Mouse (Mus musculus) brown adipose tissue, adult 24 weeks (tissue): ENCODE data around the gene Kcnd3. TPM values are rescaled to one million over a fixed set of nuclear protein-coding genes. Genes with fewer than 3 reads are reported as not detected.

Source experiments
- H3K27ac ChIP-seq: fragments of 200-500 bp; replicated peaks from 2 replicates; pipeline ENCODE4 v1.5.1; 2012; ENCODE audit warnings: low read depth, mild to moderate bottlenecking, low read length
- H3K4me1 ChIP-seq: fragments of 200-500 bp; 2 replicates; pipeline ENCODE4 v1.6.1; 2012; ENCODE audit warnings: low read length, mixed read lengths; ENCODE audit not compliant: control insufficient read depth, insufficient read depth, insufficient read length
- H3K4me3 ChIP-seq: fragments of 200-500 bp; 2 replicates; pipeline ENCODE4 v1.5.1; 2012; ENCODE audit warnings: low read depth, mild to moderate bottlenecking, low read length, moderate library complexity; ENCODE audit not compliant: insufficient read depth
- polyA plus RNA-seq: library from polyadenylated mRNA; stranded (reverse); fragments of >200 nt; gene quantifications from 2 replicates; pipeline ENCODE4 v1.2.4, GENCODE M21; 2012; ENCODE audit not compliant: missing spikeins, insufficient read depth, insufficient read length

Gene Kcnd3
- polyA plus RNA-seq, 1 experiment, result 0.28 TPM

DNA sequence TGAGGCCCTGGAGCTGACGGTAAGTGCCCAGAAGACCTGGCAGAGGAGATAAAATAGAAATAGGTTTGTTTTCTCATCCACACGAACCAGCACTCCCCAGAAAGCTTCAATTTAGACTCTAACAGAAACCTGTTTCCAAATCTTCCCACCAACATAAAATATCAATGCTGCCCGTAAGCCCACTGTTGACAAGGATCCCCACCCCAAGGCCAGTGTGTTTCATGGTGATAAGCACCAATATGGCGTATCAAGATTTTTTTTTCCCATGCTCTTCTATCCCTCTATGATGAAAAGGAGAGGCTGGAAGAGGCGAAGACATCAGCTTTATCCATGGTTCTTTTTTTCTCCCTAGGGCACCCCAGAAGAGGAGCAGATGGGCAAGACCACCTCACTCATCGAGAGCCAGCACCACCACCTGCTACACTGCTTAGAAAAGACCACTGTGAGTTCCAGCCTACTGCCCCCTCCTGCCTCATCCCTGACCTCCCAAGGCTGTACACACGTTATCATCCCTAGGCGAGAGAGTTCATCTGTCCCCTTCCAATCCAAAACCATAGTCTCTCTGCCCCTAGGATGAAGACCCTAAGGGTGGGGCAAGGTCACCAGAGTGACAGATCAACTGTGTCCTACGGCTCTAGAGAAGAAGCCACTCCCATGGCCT, 213.1 kb downstream of the Kcnd3 start:
- Histone ChIP-seq H3K27ac (no peak overlapping the region), H3K4me3 (no peak overlapping the region), H3K4me1 (no peaks in the 10 kb centered on the region)

DNA sequence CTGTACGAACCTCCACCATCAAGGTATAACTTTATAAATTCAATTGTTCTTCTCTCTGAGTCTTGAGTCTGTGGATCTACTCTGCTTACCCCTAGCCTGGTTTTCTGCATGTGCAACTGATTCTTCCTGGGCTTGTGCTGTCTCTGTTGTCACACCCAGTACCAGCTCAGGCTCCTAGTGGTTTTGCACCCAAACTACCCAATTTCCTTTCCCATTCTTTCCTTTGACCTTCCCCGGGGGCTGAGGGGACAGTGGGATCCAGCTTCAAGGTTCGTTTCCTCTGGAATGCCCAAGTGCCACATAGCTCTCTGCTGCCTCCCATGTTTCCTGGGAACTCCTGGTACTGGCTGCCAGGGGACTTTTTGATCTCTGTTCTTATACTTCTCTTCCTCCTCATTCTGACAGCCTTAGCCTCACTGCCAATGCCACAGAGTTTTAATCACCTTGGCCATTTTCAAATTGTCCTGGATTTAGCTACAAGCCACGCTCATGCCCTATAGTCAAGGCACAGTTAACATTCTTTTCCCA, 214.9 kb downstream of the Kcnd3 start:
- Histone ChIP-seq H3K27ac (no peak overlapping the region), H3K4me3 (no peak overlapping the region), H3K4me1 (no peaks in the 10 kb centered on the region)

DNA sequence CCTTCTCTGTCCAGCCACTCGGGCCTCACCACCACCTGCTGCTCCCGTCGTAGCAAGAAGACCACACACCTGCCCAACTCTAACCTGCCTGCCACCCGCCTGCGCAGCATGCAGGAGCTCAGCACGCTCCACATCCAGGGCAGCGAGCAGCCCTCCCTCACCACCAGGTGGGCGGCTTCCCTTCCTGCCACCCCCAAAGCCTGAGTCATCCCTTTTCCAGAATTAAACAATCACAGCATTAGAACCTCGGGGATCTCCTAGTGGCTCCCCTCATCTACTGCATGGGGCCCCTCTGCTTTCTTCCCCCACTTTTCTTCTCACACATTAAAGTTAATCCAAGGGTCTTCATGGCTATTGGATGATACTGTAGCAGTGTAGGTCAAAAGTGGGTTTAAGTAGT, 216.0 kb downstream of the Kcnd3 start:
- Histone ChIP-seq H3K4me3 (no peak overlapping the region), H3K27ac (no peak overlapping the region), H3K4me1 (no peaks in the 10 kb centered on the region)

DNA sequence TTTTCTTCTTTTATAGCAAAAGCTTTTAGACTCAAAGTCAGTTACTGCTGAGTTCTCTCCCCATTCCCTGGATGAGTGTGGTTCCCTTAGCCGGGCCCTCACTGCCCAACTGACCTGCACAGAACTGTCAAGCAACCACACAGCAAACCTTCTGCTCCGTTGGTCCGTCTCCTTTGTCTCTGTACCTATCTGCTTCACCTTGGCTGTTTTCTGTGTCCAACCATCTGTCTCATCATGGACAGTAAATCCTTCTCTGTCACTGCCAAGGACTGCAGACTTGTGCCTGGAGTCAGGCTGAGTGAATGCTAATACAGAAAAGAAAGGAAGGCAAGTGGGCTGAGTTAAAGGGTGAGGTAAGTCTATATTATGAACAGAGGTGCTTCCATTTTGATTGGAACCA, 217.6 kb downstream of the Kcnd3 start:
- no peaks in the 10 kb centered on the region for H3K4me1 ChIP-seq
- H3K4me3 ChIP-seq, result no peak overlapping the region
- no peak overlapping the region for H3K27ac ChIP-seq

DNA sequence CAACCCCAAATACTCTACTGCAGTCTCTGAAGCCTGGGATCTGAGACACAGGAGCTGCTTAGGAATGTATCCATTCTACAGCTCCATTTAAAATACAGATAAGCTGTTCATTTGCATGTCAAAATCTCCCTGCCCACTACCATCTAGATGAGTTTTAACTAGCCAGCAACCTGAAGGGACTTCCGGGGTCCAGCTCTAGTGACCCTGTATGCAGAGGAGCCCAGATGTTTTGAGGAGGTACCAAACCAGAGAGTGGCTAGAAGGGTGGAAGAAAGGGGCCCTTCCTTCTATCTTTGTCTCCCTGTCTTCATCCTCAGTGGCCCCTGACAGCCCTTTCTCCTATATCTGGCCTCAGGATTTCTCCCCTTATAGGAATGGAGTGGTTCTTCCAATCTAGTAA, 218.7 kb downstream of the Kcnd3 start:
- Histone ChIP-seq H3K4me1 (no peaks in the 10 kb centered on the region), H3K27ac (no peak overlapping the region), H3K4me3 (no peak overlapping the region)

DNA sequence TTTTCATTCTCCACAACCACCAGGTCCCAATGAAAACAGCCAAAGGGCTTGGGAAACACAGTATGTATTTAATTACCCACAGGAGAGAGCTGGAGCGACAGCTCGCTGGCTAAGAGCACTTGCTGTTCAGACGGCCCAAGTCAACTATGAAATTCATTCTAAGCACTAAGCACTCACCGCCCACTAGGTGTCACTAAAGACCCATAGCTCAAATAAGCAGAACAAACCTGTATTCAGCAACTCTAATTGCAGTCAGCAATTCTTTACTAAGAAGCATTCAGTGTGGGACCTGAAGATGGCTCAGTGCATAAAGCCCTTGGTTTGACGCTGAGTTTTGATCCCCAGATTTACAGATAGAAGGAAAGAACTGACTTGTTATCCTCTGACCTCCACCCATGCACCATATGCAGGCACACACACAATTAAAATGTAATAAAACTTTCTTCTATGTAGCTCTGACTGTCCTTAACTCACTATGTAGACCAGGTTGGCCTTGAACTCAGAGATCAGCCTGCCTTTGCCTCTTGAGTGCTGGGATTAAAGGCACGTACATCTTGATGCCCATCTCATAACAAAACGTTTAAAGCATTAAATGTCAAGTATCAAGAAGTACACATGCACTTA, 222.6 kb downstream of the Kcnd3 start:
- no peak overlapping the region for H3K4me3 ChIP-seq
- H3K4me1 ChIP-seq, result no peaks in the 10 kb centered on the region
- no peak overlapping the region for H3K27ac ChIP-seq

DNA sequence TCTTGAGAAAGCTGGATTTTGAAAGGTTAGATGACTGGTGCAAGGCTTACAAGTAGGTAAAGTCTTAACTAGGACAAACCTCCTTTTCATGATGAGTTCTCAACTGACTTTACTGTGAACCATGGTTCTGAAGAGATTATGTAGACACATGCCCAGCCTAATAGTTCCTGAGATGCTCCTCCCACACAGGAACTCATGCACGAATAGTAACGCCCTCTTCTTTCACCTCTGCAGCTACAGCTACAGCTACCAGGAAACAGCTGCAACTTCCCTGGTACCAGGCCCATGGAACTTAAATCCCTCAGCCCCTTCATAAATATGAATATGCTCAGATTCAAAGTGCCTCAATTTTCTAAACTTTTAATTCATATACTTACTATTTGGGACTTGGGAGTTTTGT, 223.8 kb downstream of the Kcnd3 start:
- Histone ChIP-seq H3K4me3 (no peak overlapping the region), H3K4me1 (no peaks in the 10 kb centered on the region), H3K27ac (no peak overlapping the region)

DNA sequence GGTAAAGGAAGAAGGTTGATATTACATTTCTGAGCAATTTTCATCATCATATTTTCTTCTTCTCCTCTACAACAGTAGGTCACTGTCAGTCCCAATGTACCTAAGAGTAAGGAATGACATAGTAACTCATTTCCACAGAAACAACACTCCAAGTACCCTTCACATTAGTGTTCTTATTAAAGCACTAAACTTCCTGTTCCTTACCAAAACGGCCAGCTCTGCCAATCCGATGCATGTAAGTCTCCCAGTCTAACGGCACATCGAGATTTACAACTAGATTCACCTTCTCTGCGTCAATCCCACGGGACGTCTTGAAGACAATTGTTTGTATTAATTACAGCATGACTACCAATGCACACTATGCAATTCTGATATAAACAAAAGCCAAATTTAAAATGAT, 228.2 kb downstream of the Kcnd3 start:
- no peak overlapping the region for H3K27ac ChIP-seq
- no peaks in the 10 kb centered on the region for H3K4me1 ChIP-seq
- H3K4me3 ChIP-seq, result no peak overlapping the region

DNA sequence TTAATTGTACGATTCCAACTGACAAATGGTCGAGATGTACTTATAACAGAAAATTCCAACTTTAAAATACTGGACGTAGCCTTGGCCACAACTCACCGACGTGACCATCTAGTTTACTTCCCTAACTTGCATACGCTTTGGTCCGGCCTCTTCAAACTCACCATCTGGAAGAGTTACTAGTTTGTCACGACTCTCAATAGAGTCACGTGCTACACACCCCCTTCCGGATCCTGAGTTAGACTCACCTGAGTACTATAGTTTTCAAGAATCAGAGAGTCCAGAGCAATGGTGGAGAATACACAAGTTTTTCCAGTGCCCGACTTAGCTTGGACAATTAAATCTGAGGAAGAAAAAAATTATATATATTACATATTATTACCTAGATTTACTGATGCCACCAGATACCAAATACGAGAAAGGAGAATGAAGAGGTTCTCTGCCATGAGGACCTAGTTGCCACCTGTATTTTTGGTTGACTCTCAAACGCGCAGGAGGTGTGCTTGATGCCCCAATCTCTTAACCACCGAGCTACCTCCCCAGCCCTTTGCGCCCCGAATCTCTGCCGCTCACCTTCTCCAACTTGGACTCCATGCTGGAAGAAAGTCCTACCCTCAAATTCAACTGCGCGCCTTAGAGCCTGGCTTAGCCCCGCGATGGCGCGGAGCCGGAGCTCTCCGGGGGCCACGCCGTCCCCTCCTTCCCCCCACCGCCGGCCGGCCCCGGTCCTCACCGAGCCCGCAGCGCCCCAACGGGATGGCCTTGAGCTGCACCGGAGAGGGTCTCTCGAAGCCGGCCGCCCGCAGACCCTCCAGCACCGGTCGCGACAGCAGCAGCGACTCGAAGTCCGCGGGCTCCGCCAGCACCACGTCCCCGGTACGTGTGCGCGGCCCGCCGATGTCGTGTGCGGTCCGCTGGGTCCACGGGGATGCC, 234.5 kb downstream of the Kcnd3 start:
- H3K27ac ChIP-seq, result no peak overlapping the region
- peak overlapping the region; percentile 97 for H3K4me3 ChIP-seq
- H3K4me1 ChIP-seq, result peaks cover 4% of the 10 kb centered on the region; the same call in 1 of the 2 replicates

DNA sequence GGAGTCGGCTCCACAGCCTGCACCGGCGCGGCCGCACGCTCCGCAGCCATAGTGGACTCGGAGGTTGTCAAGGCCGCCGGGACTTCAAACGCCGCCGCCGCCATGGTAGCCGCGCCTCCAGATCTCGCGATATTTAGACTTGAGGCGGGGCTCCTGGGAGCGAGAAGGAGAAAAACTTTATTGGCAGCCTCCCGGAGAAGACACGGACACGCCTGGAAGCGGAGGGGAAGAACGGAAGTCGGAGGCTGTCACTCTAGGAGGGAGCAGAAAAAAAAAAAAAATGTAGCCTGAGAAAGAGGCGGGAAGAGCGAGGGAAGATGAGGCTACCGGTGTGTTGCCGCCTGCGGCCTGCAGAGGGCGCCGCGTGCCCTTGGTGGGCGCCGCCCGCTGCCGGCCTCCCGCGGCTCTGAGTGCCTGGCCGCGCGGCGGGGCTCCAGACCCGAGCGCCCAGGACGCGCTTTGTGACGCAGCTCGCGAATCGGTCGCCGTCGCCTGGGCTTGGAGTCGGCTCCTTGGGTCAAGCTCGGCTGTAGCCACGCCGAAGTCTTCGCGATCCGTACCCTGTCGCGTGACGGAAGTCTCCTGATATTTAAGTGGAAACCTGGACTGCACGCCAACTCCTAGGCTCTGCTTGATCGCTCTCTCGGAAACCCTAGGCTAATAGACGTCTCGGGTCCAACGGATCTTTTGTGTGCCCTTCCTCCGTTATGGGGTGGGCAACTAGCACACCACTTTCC, 235.4 kb downstream of the Kcnd3 start, which contains the start of gene Ddx20:
TSS of gene Ddx20 (minus strand) at position 251 of the 737 bp plus-strand sequence.
- peak within 1 kb of the TSS; percentile 97 for H3K27ac ChIP-seq
- peaks cover 4% of the 10 kb centered on the region; the same call in 1 of the 2 replicates for H3K4me1 ChIP-seq
- peak within 1 kb of the TSS; percentile 97 for H3K4me3 ChIP-seq

DNA sequence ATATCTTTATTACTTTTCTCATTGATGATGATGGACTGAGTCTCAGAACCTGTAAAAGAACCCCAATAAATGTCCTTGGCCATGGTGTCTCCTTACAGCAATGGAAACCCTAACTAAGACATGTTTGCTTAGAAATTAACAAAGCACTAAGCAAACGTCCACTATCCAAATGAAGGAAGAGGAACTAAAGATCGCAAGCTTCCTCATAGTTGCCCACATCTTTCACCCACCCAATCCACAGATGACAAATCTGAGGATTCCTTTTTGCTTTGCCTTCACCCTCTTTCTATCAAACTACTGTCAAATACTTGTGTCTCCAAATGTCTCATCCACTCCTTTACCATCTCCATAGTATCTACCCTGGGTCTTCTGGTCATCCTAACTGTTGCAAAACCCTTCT, 236.4 kb downstream of the Kcnd3 start:
- peaks cover 4% of the 10 kb centered on the region; the same call in 1 of the 2 replicates for H3K4me1 ChIP-seq
- H3K27ac ChIP-seq, result no peak overlapping the region
- no peak overlapping the region for H3K4me3 ChIP-seq

DNA sequence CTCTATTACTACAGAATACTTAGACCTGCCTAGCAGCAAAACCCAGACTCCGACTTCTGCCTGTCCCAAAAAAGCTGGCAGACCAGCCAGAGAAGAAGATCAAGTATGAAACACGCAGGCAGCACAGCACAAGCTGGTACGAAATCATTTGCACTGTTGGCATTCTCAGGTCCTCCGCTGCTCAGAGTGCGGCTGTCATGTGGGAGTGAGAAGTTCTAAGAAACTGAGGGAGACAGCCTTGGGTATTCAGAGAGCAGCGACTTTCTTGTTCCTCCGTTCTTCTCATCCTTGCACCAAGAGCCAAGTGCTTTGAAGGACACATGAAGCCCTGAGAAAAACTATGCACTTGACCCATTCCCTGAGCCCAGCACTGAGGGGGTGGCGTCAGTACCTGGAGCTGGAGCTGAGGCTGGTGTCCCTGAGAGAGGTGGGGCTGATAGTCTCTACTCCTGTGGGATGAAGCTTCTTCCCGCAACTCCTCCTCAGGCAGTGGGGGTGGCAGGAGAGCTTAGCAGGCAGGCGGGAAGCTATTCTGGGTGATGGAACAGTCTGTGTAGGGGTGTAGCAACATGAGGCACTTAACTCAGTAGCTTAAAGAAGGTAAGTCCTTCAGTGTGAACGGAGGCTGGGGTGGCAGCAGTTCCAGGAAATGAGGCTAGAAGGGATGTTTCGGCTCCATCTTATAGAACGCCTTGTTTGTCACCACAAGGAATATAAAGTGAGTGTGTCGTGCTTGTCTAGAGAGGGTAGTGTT, 241.4 kb downstream of the Kcnd3 start:
- H3K27ac ChIP-seq, result no peak overlapping the region
- peaks cover 19% of the 10 kb centered on the region for H3K4me1 ChIP-seq
- H3K4me3 ChIP-seq, result no peak overlapping the region

DNA sequence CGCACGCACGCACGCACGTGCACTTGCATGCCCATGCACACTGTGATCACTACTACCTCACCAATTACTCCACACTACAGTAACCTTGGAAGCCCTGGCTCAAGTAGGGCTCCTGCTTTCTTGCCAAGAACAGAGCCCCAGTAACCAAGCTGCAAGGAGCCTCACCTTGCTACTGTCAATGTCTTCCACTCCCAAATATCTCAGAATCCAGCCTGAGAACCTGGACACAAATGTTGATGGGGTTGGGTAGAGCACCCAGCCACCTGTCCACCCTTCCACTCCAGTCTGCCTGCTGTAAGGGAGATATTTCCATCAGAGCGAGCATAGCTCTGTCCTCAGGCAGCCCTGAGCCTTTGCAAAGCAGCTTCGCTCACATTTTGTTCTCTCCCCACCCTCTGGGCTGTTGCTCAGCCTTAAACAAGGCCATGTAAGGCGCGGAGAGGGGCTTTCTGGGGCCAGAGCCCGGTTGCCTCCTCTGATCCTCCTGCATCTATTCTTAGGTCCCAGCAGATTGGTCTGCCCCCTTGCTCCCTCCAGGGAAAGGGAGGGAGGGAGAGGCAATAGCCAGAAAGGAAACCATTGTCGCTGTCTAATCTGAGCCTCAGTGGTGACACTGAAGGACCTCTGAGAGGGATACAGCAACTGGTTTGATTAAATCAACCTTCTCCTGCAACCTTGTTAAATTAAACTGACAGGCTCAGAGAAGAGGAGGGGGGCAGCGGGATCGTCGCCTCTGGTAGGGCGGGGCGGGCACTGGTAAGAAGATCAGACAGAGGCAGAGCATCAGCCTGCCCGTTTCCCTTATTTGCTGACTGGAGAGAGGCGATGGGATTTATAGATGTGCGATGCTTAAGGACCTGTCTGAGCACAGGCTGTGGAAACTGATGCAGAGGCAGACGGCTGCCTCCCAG, 243.6 kb downstream of the Kcnd3 start:
- no peak overlapping the region for H3K4me3 ChIP-seq
- H3K4me1 ChIP-seq, result peaks cover 19% of the 10 kb centered on the region
- peak overlapping the region; percentile 50 for H3K27ac ChIP-seq
